Mouse (Mus musculus) inflammation-experienced regulatory T-cells, adult 16 weeks (primary cell): ENCODE results near the gene Tomm6. TPM values are rescaled to one million over a fixed set of nuclear protein-coding genes. Genes with fewer than 3 reads are reported as not detected.

Source experiments
- polyA plus RNA-seq: library from polyadenylated mRNA; unstranded; fragments of 100-300 nt; shearing (Covaris generic); gene quantifications from one replicate; pipeline ENCODE4 v1.2.1, GENCODE M21; 2017

The Tomm6 gene
- polyA plus RNA-seq: 261 TPM

DNA sequence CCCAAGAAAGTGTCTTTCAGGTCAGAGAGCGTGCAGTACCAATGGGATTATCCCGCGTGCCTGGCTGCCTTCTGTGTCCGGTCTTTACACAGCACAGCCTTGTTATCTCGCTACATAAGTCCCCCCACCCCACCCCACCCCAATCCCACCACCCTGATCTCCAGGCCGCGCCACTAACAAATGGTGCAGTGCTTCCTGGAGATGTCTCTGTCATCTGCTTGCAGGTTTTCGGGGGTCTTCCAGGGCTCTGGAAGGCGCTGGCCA is at the start of gene Tomm6:
Gene Tomm6, minus strand, starts transcription at position 43 of the 264 bp plus-strand sequence.

GRCm38 (mm10) chr17:47736856-47737255 is 48.7 kb upstream of the Tomm6 start, which contains the start of gene Tfeb:
Gene Tfeb (plus strand): TSS chr17:47737030.

GRCm38 (mm10) chr17:47726566-47726965 is 38.4 kb upstream of the Tomm6 start, which contains the start of gene Pgc:
Gene Pgc (plus strand): TSS chr17:47726842.

GRCm38 (mm10) chr17:47694503-47695336 is 6.5 kb upstream of the Tomm6 start, which contains the start of gene Prickle4:
Gene Prickle4 (minus strand): TSS chr17:47694736.

DNA sequence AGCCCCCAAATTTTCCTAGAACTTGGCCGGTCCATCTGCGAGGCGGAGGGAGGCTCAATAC is 6.1 kb upstream of the Tomm6 start, which contains the start of gene Gm21981:
Gene Gm21981, minus strand, starts transcription at position 14 of the 61 bp plus-strand sequence.

DNA sequence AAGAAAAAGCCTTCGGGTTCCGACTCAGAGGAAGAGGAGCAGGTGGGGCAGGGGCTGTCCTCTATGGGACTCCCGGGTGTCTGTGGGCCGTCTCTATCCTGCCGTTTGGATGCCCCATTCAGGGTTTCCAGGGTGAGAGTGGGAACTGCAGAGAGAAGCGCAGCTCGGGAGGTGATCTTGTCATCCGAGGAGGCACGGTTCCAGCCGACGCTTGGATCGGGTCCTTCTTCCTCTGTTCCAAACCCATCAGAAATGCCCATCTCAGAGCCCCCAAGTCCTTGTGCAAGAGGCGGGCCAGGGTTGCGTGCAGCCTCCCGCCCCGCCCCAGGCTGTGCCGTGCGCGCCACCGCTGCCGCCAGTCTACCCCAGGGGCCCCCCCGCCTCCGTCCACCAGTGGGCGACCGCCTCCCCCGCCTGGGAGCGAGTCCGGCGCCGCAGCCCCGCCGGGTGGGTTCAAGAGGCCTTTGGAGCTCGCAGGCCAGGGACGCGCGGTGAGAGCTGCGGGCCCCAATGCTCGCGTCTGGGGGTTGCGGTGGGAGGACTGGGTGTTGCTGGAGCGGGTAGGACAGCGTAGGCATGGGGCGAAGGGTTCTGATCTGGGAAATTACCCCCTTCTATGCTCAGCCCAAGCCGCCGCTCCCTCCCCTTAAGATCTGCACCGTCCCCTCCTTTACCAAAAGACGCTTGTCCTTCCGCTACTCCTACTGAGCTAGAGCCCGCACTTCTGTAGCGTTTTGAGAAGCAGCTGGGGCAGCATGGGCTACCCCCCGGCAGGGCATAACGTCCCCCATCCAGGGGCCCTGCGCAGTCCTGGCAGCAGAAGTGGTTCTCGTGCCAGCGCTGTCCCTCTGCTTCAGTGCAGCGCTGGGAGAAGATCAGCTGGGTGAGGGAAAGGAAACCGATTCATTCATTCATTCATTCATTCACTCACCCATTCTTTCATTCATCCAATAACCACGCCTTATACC is 706 bp upstream of the Tomm6 start, which contains the start of gene Frs3:
Gene Frs3, plus strand, starts transcription at position 423 of the 968 bp plus-strand sequence.

Other genes with a start within 250 kb of the Tomm6 start
- 58.9 TPM for gene Taf8, start 186.1 kb downstream of the Tomm6 start, polyA plus RNA-seq
- gene Ccnd3, start 183.3 kb downstream of the Tomm6 start, polyA plus RNA-seq: 282 TPM
- gene Bysl, start 76.9 kb downstream of the Tomm6 start, polyA plus RNA-seq: 18.2 TPM
- 46.2 TPM for gene Med20, start 76.8 kb downstream of the Tomm6 start, polyA plus RNA-seq
- 0.73 TPM for gene Gm20517, start 76.8 kb downstream of the Tomm6 start, polyA plus RNA-seq
- 0.30 TPM for gene Usp49, start 57.7 kb downstream of the Tomm6 start, polyA plus RNA-seq
- 0.94 TPM for gene Frs3, start 644 bp upstream of the Tomm6 start, polyA plus RNA-seq
- gene Gm21981, start 6.1 kb upstream of the Tomm6 start, polyA plus RNA-seq: not detected
- gene Prickle4, start 6.3 kb upstream of the Tomm6 start, polyA plus RNA-seq: not detected
- not detected for gene Pgc, start 38.5 kb upstream of the Tomm6 start, polyA plus RNA-seq
- 19.8 TPM for gene Tfeb, start 48.6 kb upstream of the Tomm6 start, polyA plus RNA-seq
- not detected for gene Mdfi, start 146.3 kb upstream of the Tomm6 start, polyA plus RNA-seq
- 8.2 TPM for gene Foxp4, start 236.3 kb upstream of the Tomm6 start, polyA plus RNA-seq